Mouse (Mus musculus): ENCODE measurements around the gene Otof. TPM values are rescaled to one million over a fixed set of nuclear protein-coding genes. Genes with fewer than 3 reads are reported as not detected.

Gene Otof
- total and polyA plus RNA-seq, 3 experiments = 0.04 to 0.07 TPM; not detected in 1

DNA sequence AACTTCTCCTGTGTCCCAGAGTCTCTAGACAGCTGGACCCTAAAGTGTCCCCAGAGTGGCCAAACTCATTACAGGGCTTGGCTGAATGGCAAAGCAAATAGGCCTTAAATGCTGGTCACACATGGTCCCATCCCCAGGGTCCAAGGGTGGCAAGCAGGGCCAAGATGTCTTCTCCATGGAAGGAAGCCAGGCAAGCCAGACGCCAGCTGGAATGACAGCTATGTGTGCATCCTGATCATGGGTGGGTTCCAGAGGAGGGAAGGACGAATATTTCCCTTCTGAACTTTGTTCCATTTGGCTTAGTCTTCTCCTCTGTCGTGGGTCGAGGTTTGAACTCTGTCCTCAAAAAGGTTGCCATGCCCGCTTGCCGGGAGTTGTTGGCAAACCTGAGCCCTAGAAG lies 23.4 kb upstream of the Otof start:
- dilution Hi-C loops (cut with MboI; ENCODE audit: extremely low pct_ligation_motif_present, extremely low pct_unique_long_range_greater_than_20kb, low sequenced_read_pairs) (no loop called here), in situ Hi-C loops (cut with MboI; ENCODE audit: low pct_ligation_motif_present, low pct_unique_long_range_greater_than_20kb, low sequenced_read_pairs) (loop anchor here (10.0 kb wide), 1 partner anchor 270 kb away; no protein-coding TSS in a partner anchor)
- H3K9ac ChIP-seq (ENCODE audit: insufficient read depth, low read depth) = no peak overlapping the region
- no peaks in the 10 kb centered on the region for H3K36me3 ChIP-seq (replicated peaks in 1 of 2; ENCODE audit: control insufficient read depth in 1 of 2, insufficient read depth in 1 of 2, low read length in 1 of 2)
- H3K4me1 ChIP-seq (ENCODE audit: control insufficient read depth in 1 of 2, insufficient read depth in 2 of 2) = peaks cover 4 to 6% of the 10 kb centered on the region in 2 experiments; a peak in 3 of 4 replicates
- no peak for DNase-seq (ENCODE audit: extremely low read depth)
- TF ChIP-seq CTCF (conservative IDR thresholded peaks at IDR 0.05 in 1 of 2, IDR thresholded peaks at IDR 0.05 in 1 of 2; ENCODE audit: low read depth in 2 of 2, low read length in 2 of 2) = no peak
- no peak for TF ChIP-seq TCF12 (IDR thresholded peaks at IDR 0.05; ENCODE audit: low read depth, low read length)
- TF ChIP-seq ZNF384 (IDR thresholded peaks at IDR 0.05; ENCODE audit: low read depth, low read length) = no peak
- no peak for TF ChIP-seq JUN (IDR thresholded peaks at IDR 0.05; ENCODE audit: insufficient read depth, low read depth, low read length)
- TF ChIP-seq HCFC1 (IDR thresholded peaks at IDR 0.05; ENCODE audit: low read depth, low read length) = no peak
- no peak for TF ChIP-seq PAX5 (IDR thresholded peaks at IDR 0.05; ENCODE audit: low read length)
- TF ChIP-seq ELF1 (IDR thresholded peaks at IDR 0.05; ENCODE audit: low read depth, low read length) = no peak
- no peak for TF ChIP-seq MAFK (IDR thresholded peaks at IDR 0.05; ENCODE audit: insufficient replicate concordance, low read length)
- TF ChIP-seq RCOR1 (conservative IDR thresholded peaks at IDR 0.05; ENCODE audit: low read depth, low read length) = no peak
- TF ChIP-seq MEF2A (IDR thresholded peaks at IDR 0.05; ENCODE audit: borderline replicate concordance, low read depth, low read length) = no peak
- no peak for TF ChIP-seq USF1 (IDR thresholded peaks at IDR 0.05; ENCODE audit: low read depth, low read length)
- no peak for TF ChIP-seq IRF4 (IDR thresholded peaks at IDR 0.05; ENCODE audit: low read depth, low read length)
- no peak for TF ChIP-seq ZKSCAN1 (IDR thresholded peaks at IDR 0.05; ENCODE audit: borderline replicate concordance, low read depth, low read length)
- no peak for TF ChIP-seq USF2 (conservative IDR thresholded peaks at IDR 0.05; ENCODE audit: low read depth, low read length)
- no peak for TF ChIP-seq JUND (conservative IDR thresholded peaks at IDR 0.05; ENCODE audit: low read depth, low read length)
- TF ChIP-seq SMC3 (IDR thresholded peaks at IDR 0.05; ENCODE audit: low read depth, low read length) = no peak
- no peak for TF ChIP-seq POLR2AphosphoS2 (IDR thresholded peaks at IDR 0.05; ENCODE audit: low read depth, low read length)
- TF ChIP-seq RAD21 (IDR thresholded peaks at IDR 0.05; ENCODE audit: low read depth, low read length) = no peak
- TF ChIP-seq ZMIZ1 (IDR thresholded peaks at IDR 0.05; ENCODE audit: low read depth, low read length) = no peak
- no peak for TF ChIP-seq E2F4 (IDR thresholded peaks at IDR 0.05; ENCODE audit: insufficient replicate concordance, low read depth, low read length)
- H3K27me3 ChIP-seq (replicated peaks) = peaks cover 71% of the 10 kb centered on the region
- H3K9me3 ChIP-seq (replicated peaks; ENCODE audit: low read length) = no peaks in the 10 kb centered on the region
- H3K4me2 ChIP-seq (ENCODE audit: insufficient read depth, low read depth, poor library complexity, severe bottlenecking) = no peak overlapping the region
- no peaks in the 10 kb centered on the region for H3K79me2 ChIP-seq (replicated peaks; ENCODE audit: control insufficient read depth, extremely low read depth, insufficient read depth, poor library complexity, severe bottlenecking)
- no peak overlapping the region for H3K27ac ChIP-seq (ENCODE audit: insufficient read depth, low read depth)
- H3K4me3 ChIP-seq (replicated peaks in 1 of 3; ENCODE audit: low read depth in 2 of 3, low read length in 2 of 3, poor library complexity in 1 of 3) = no peak overlapping the region

GRCm38 (mm10) chr5:30484591-30484990 lies 22.9 kb upstream of the Otof start:
- Histone ChIP-seq H3K27me3 (replicated peaks) (peaks cover 74% of the 10 kb centered on the region), H3K4me3 (replicated peaks in 1 of 3; ENCODE audit: low read depth in 2 of 3, low read length in 2 of 3, poor library complexity in 1 of 3) (no peak overlapping the region), H3K36me3 (replicated peaks in 1 of 2; ENCODE audit: control insufficient read depth in 1 of 2, insufficient read depth in 1 of 2, low read length in 1 of 2) (no peaks in the 10 kb centered on the region), H3K79me2 (replicated peaks; ENCODE audit: control insufficient read depth, extremely low read depth, insufficient read depth, poor library complexity, severe bottlenecking) (no peaks in the 10 kb centered on the region), H3K9me3 (replicated peaks; ENCODE audit: low read length) (no peaks in the 10 kb centered on the region), H3K27ac (ENCODE audit: insufficient read depth, low read depth) (no peak overlapping the region), H3K4me1 (ENCODE audit: control insufficient read depth in 1 of 2, insufficient read depth in 2 of 2) (peaks cover 4 to 6% of the 10 kb centered on the region in 2 experiments; a peak in 3 of 4 replicates), H3K9ac (ENCODE audit: insufficient read depth, low read depth) (no peak overlapping the region), H3K4me2 (ENCODE audit: insufficient read depth, low read depth, poor library complexity, severe bottlenecking) (no peak overlapping the region)
- dilution Hi-C loops (cut with MboI; ENCODE audit: extremely low pct_ligation_motif_present, extremely low pct_unique_long_range_greater_than_20kb, low sequenced_read_pairs) (no loop called here), in situ Hi-C loops (cut with MboI; ENCODE audit: low pct_ligation_motif_present, low pct_unique_long_range_greater_than_20kb, low sequenced_read_pairs) (loop anchor here (10.0 kb wide), 1 partner anchor 270 kb away; no protein-coding TSS in a partner anchor)
- TF ChIP-seq POLR2A (IDR thresholded peaks at IDR 0.05; ENCODE audit: low read depth, low read length) (no peak), MEF2A (IDR thresholded peaks at IDR 0.05; ENCODE audit: borderline replicate concordance, low read depth, low read length) (no peak), ZKSCAN1 (IDR thresholded peaks at IDR 0.05; ENCODE audit: borderline replicate concordance, low read depth, low read length) (no peak), TCF12 (IDR thresholded peaks at IDR 0.05; ENCODE audit: low read depth, low read length) (no peak), SMC3 (IDR thresholded peaks at IDR 0.05; ENCODE audit: low read depth, low read length) (no peak), JUND (conservative IDR thresholded peaks at IDR 0.05; ENCODE audit: low read depth, low read length) (no peak), RCOR1 (conservative IDR thresholded peaks at IDR 0.05; ENCODE audit: low read depth, low read length) (no peak), MYC (IDR thresholded peaks at IDR 0.05; ENCODE audit: low read depth, low read length) (no peak), BHLHE40 (IDR thresholded peaks at IDR 0.05; ENCODE audit: low read depth, low read length) (no peak)
- DNase-seq (ENCODE audit: extremely low read depth) = no peak
